Mouse (Mus musculus) hindbrain, embryonic 16.5 days (tissue): ENCODE data around the gene Ckap4. TPM values are rescaled to one million over a fixed set of nuclear protein-coding genes. Genes with fewer than 3 reads are reported as not detected.
"Not testable (repeated sequence)": the region's sequence is repeated elsewhere in the genome, so short reads cannot be mapped to it uniquely, and the experiment has no call there.

Experiments
- ATAC-seq: fragments of 200-750 bp; cut with Nextera tagmentation; 2 replicates; pipeline ENCODE4 v1.8.0; 2017; ENCODE audit warnings: moderate TSS enrichment, moderate library complexity
- H3K27ac ChIP-seq: fragments of 300-500 bp; sonication (generic); 2 replicates; pipeline ENCODE4 v1.5.1; 2014; ENCODE audit warnings: low read depth, mild to moderate bottlenecking, control low read depth, low read length, moderate library complexity
- H3K27me3 ChIP-seq: fragments of 300-500 bp; sonication (generic); replicated peaks from 2 replicates; pipeline ENCODE4 v1.6.1; 2014; ENCODE audit warnings: low read length; ENCODE audit not compliant: control insufficient read depth, insufficient read depth
- H3K36me3 ChIP-seq: fragments of 300-500 bp; sonication (generic); 2 replicates; pipeline ENCODE4 v1.6.1; 2014; ENCODE audit warnings: mild to moderate bottlenecking, low read length, moderate library complexity, mixed read lengths; ENCODE audit not compliant: control insufficient read depth, insufficient read depth
- H3K4me1 ChIP-seq: fragments of 300-500 bp; sonication (generic); 2 replicates; pipeline ENCODE4 v1.6.1; 2014; ENCODE audit warnings: low read depth, low read length; ENCODE audit not compliant: control insufficient read depth, insufficient read depth
- H3K4me2 ChIP-seq: fragments of 300-500 bp; sonication (generic); 2 replicates; pipeline ENCODE4 v1.6.1; 2014; ENCODE audit warnings: mild to moderate bottlenecking, low read length, control low read depth, moderate library complexity
- H3K4me3 ChIP-seq: fragments of 300-500 bp; sonication (generic); 2 replicates; pipeline ENCODE4 v1.5.1; 2014; ENCODE audit warnings: mild to moderate bottlenecking, low read length, control low read depth, moderate library complexity
- H3K9ac ChIP-seq: fragments of 300-500 bp; sonication (generic); 2 replicates; pipeline ENCODE4 v1.6.1; 2014; ENCODE audit warnings: low read depth, mild to moderate bottlenecking, control low read depth, low read length, moderate library complexity
- H3K9me3 ChIP-seq: fragments of 300-500 bp; sonication (generic); 2 replicates; pipeline ENCODE4 v1.6.1; 2014; ENCODE audit warnings: mild to moderate bottlenecking, low read length, moderate library complexity; ENCODE audit not compliant: control insufficient read depth
- WGBS: fragments of 180-500 bp; shearing (Covaris S2); extraction: QIAGEN DNeasy Blood & Tissue Kit; methylation state at CpG from one replicate; pipeline ENCODE4 v1.1.7; 2014; 5-methylcytosine and 5-hydroxymethylcytosine counted together
- polyA plus RNA-seq: library from polyadenylated mRNA; unstranded; fragments of >200 nt; fragmentation: Nextera tagmentation; extraction: Ambion mirVana; gene quantifications from 2 replicates; pipeline ENCODE4 v1.2.1, GENCODE M21; 2015

The Ckap4 gene
- polyA plus RNA-seq, 1 experiment from 2014 or later: 24.2 TPM

DNA sequence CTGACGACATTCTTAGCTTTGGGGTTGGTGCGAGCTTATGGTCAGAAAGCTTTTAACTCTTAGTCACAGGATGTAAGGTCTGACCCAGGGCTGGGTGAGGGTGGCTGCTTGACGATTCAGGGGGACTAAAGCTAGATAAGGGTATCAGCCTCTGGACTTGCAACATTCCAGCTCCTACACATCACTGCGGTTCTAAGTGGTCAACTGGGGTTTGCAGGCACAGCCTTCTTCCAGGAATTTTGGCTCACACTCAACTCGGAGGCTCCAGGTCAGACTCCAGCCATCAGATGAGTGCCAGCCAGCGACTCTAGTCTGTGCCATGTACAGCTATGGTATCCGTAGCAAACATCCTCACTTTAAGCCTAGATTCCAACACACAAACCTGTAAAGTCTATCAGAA lies 39.4 kb downstream of the Ckap4 start:
- no peaks in the 10 kb centered on the region for H3K27me3 ChIP-seq
- H3K9ac ChIP-seq: no peak overlapping the region
- H3K27ac ChIP-seq: no peak overlapping the region
- no peaks in the 10 kb centered on the region for H3K4me1 ChIP-seq
- H3K4me3 ChIP-seq: no peak overlapping the region
- no peaks in the 10 kb centered on the region for H3K36me3 ChIP-seq
- H3K4me2 ChIP-seq: no peak overlapping the region
- ATAC-seq: no peak
- WGBS: 89% methylated on average over 7 of the region's 7 CpGs
- H3K9me3 ChIP-seq: no peaks in the 10 kb centered on the region

DNA sequence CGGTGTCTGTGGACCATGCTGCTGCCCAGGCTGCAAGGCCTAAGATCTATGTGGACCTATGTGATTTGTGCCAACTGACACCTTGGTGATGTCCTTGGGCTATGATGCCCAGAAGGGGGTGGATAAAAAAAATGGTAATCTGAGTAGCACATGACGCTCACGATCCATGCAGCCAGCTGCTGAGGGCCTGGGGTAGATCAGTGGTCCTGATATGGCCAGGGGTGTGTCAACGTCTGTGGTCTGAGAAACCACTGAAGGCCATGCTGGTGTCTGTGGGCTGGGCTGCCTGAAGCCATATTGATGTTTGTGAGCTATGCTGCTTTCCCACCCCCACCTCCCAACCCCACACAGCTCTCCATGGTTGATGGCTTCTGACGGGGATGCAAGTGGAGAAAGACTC lies 43.7 kb downstream of the Ckap4 start:
- H3K4me1 ChIP-seq: no peaks in the 10 kb centered on the region
- 83% methylated on average over 5 of the region's 5 CpGs for WGBS
- H3K4me3 ChIP-seq: no peak overlapping the region
- no peaks in the 10 kb centered on the region for H3K9me3 ChIP-seq
- H3K36me3 ChIP-seq: no peaks in the 10 kb centered on the region
- H3K9ac ChIP-seq: no peak overlapping the region
- H3K27ac ChIP-seq: no peak overlapping the region
- no peaks in the 10 kb centered on the region for H3K27me3 ChIP-seq
- H3K4me2 ChIP-seq: no peak overlapping the region
- ATAC-seq: no peak

DNA sequence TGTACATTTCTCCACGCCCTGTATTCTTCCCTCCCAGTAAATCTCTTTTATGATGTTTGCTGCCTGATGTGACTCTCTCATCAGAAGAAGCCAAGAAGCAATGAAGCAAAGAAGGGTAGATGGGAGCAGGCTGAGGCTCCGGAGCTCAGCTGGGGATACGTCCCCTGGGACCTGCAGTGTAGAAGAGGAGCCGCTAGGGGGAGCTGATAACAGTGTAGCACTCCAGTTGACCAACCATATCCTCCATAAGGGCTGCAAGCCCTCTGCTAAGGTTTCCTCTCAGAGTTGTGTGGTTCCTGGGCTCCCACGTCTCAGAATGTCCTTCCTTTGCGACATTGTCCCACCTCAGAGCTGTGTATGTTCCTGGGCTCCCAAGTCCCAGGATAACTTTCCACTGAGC lies 45.5 kb downstream of the Ckap4 start:
- Histone ChIP-seq H3K9ac (no peak overlapping the region), H3K27me3 (no peaks in the 10 kb centered on the region), H3K36me3 (no peaks in the 10 kb centered on the region), H3K9me3 (no peaks in the 10 kb centered on the region), H3K4me3 (no peak overlapping the region), H3K27ac (no peak overlapping the region), H3K4me2 (no peak overlapping the region), H3K4me1 (no peaks in the 10 kb centered on the region)
- no peak for ATAC-seq
- 41% methylated on average over 6 of the region's 6 CpGs for WGBS

DNA sequence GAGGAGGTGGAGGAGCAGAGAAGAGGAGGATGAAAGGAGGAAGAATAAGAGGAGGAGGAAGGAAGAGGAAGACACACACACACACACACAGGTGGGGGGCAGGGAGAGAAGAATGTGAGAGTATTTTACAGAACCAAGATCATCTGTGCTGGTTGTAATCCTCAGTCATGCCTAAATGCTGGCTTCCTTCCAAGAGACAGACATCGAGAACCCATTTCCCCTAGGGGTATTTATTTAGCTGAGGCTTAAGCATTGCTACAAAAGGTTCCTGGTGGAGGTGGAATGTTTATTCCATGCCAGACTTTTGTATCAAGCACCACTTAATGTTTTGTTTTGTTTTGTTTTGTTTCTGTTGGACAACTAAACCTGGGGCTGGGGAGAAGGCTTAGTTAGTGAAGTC lies 49.2 kb downstream of the Ckap4 start:
- WGBS: 53% methylated on average over 1 of the region's 1 CpGs
- Histone ChIP-seq H3K9ac (no peak overlapping the region), H3K27ac (no peak overlapping the region), H3K4me1 (peaks cover 3% of the 10 kb centered on the region; the same call in 1 of the 2 replicates), H3K27me3 (no peaks in the 10 kb centered on the region), H3K36me3 (no peaks in the 10 kb centered on the region), H3K9me3 (no peaks in the 10 kb centered on the region), H3K4me3 (no peak overlapping the region), H3K4me2 (no peak overlapping the region)
- no peak for ATAC-seq

DNA sequence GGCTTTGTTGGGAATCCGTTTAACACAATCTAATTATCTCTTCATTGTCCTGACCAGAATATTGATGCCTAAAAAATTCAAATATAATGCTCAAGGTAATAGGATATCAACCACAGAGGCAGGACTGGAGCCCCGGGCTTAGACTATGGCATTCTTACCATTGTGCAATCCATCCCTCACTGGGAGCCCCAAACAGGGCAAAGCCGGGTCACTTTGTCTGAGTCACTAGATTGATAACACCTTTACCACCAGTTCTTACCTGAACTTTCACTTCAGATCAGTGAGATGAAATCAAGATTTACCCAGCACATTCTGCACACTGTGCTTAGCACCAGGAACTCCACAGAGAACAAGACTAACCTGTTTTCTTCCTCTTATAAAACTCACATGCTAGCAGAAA lies 50.3 kb downstream of the Ckap4 start:
- H3K9ac ChIP-seq: no peak overlapping the region
- WGBS: 79% methylated on average over 3 of the region's 3 CpGs
- no peak for ATAC-seq
- no peak overlapping the region for H3K4me2 ChIP-seq
- no peaks in the 10 kb centered on the region for H3K9me3 ChIP-seq
- H3K27ac ChIP-seq: no peak overlapping the region
- no peak overlapping the region for H3K4me3 ChIP-seq
- no peaks in the 10 kb centered on the region for H3K36me3 ChIP-seq
- H3K27me3 ChIP-seq: no peaks in the 10 kb centered on the region
- peaks cover 3% of the 10 kb centered on the region; the same call in 1 of the 2 replicates for H3K4me1 ChIP-seq

DNA sequence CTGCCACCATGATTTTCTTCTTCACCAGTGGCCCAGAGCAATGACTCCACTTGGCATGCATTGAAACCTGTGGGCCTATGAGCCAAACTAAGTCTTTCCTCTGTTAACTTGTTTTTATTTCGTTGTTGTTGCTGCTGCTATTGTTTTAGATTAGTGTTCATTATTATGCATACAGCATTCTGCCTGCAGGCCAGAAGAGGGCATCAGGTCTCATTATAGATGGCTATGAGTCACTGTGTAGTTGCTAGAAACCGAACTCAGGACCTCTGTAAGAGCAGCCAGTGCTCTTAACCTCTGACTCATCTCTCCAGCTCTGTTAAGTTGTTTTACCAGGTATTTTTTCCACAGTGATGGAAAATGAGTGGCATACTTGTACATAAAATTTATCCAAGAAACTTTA lies 50.8 kb downstream of the Ckap4 start:
- WGBS: 77% methylated on average over 2 of the region's 2 CpGs
- H3K4me1 ChIP-seq: peaks cover 3% of the 10 kb centered on the region; the same call in 1 of the 2 replicates
- no peak for ATAC-seq
- no peaks in the 10 kb centered on the region for H3K36me3 ChIP-seq
- H3K4me2 ChIP-seq: no peak overlapping the region
- no peaks in the 10 kb centered on the region for H3K9me3 ChIP-seq
- H3K27me3 ChIP-seq: no peaks in the 10 kb centered on the region
- H3K4me3 ChIP-seq: no peak overlapping the region
- no peak overlapping the region for H3K9ac ChIP-seq
- H3K27ac ChIP-seq: no peak overlapping the region

DNA sequence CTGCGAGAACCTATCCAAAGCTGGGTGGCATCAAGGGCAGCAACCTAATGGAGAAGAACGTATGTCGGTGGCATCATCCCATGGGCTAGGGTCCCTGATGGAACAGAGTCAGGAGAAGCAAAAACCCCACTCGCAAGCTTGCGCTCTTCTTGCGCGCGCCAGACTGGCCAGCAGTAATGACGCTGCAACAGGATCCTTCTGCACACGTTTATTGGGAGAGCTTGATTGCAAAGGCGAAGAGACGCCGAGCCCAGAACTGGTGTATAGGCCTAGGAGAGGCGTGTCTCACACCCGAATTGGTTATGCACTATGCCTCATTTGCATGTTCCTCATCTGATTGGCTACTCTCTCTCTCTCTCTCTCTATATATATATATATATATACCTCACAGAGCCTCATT lies 51.4 kb downstream of the Ckap4 start:
- not testable (repeated sequence) for ATAC-seq, H3K9ac ChIP-seq, H3K27me3 ChIP-seq, H3K4me1 ChIP-seq, H3K4me3 ChIP-seq, H3K36me3 ChIP-seq, H3K27ac ChIP-seq, H3K4me2 ChIP-seq, H3K9me3 ChIP-seq
- WGBS: 93% methylated on average over 15 of the region's 15 CpGs

DNA sequence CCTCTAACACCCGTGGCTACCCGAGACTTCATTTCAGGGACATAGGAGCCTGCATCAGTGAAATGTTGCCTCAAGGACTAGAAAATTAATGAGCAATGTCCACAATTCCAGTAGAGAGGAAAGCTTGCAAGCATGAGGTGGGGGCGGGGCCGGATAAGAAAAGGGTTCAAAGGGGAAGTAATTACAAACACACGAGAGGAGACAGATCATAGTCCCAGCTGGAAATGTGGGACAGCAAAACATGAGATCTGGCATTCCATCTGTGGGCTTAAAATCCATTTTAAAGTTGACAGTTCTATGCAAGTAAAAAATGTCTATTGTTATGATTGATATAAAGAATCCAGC lies 52.6 kb downstream of the Ckap4 start:
- H3K9ac ChIP-seq: no peak overlapping the region
- H3K27me3 ChIP-seq: no peaks in the 10 kb centered on the region
- H3K4me2 ChIP-seq: no peak overlapping the region
- H3K4me1 ChIP-seq: peaks cover 3% of the 10 kb centered on the region; the same call in 1 of the 2 replicates
- no peak for ATAC-seq
- no peak overlapping the region for H3K27ac ChIP-seq
- H3K4me3 ChIP-seq: no peak overlapping the region
- WGBS: 51% methylated on average over 5 of the region's 5 CpGs
- H3K9me3 ChIP-seq: no peaks in the 10 kb centered on the region
- H3K36me3 ChIP-seq: no peaks in the 10 kb centered on the region

DNA sequence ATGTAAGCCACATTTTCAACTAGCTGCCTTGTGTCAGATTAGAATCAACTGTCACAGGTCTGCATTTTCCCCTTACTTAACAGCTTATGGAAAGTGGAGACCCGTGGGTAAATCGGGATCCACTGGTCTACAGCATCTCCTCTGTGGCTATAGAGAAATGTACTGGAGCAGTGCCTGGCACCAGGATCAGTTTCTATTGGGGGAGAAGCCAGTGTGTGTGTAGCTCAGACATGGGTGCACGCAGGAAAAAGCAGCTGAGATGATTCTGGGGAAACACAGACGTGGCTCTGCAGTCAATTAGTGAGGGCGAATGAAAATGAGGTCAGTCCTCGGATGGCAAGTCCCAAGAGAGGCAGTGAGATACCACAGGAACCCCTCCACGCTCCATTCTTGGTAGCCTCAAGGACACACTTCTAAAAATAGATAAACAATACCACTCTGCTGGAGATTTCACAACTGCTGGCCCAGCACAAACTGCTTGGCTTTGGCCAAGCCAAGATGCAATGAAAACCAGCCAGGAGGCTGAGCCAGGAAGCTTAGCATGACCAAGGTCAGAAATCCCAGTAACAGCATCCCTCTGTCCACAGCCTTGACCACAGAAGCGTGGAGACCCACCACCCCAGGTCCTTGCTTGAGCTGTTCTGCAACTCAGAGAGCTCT lies 53.1 kb downstream of the Ckap4 start:
- H3K36me3 ChIP-seq: no peaks in the 10 kb centered on the region
- no peak overlapping the region for H3K9ac ChIP-seq
- H3K9me3 ChIP-seq: no peaks in the 10 kb centered on the region
- H3K4me3 ChIP-seq: no peak overlapping the region
- no peak for ATAC-seq
- WGBS: 50% methylated on average over 8 of the region's 8 CpGs
- H3K27me3 ChIP-seq: no peaks in the 10 kb centered on the region
- no peak overlapping the region for H3K4me2 ChIP-seq
- H3K27ac ChIP-seq: no peak overlapping the region
- peaks cover 3% of the 10 kb centered on the region; the same call in 1 of the 2 replicates for H3K4me1 ChIP-seq

DNA sequence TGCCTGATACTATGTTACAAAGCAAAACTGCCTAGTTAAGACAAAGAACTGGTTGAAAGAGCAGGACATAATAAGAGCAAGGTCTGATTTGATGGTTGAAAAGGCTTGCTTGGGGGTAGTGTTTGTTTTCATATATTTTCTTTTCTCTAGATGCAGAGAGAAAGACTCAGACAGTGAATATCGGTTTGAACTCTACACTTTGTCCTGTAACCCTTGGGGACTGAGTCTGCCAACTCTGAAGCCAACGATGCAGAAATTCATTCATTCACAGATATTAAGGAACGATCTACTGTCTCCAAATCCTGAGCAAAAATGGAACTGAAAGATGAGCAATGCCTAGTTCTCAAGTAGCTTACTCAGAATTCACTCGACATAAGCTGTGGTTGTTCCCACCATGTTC lies 53.7 kb downstream of the Ckap4 start:
- Histone ChIP-seq H3K4me3 (no peak overlapping the region), H3K27ac (no peak overlapping the region), H3K36me3 (no peaks in the 10 kb centered on the region), H3K4me2 (no peak overlapping the region), H3K4me1 (peaks cover 3% of the 10 kb centered on the region; the same call in 1 of the 2 replicates), H3K27me3 (no peaks in the 10 kb centered on the region), H3K9ac (no peak overlapping the region), H3K9me3 (no peaks in the 10 kb centered on the region)
- no peak for ATAC-seq
- WGBS: 26% methylated on average over 4 of the region's 4 CpGs
